Mouse (Mus musculus) kidney, adult 11 months (tissue): ENCODE results near the gene Nod1.
"Not testable (repeated sequence)": the region's sequence is repeated elsewhere in the genome, so short reads cannot be mapped to it uniquely, and the experiment has no call there.

Experiments used
- DNase-seq: peaks from one replicate; pipeline ENCODE4 v3.0.0; 2022

The Nod1 gene

GRCm38 (mm10) chr6:54979426-54979825 is 7.0 kb upstream of the Nod1 start:
- no peak for DNase-seq

- no peak for DNase-seq
Observed at GRCm38 (mm10) chr6:54975616-54976015, 3.2 kb upstream of the Nod1 start.

GRCm38 (mm10) chr6:54974501-54974900 is 2.1 kb upstream of the Nod1 start:
- no peak for DNase-seq

GRCm38 (mm10) chr6:54972929-54973211 is 458 bp upstream of the Nod1 start:
- DNase-seq = peak; percentile 35

- DNase-seq = peak; percentile 65
Observed at GRCm38 (mm10) chr6:54971731-54972110, 691 bp downstream of the Nod1 start.

GRCm38 (mm10) chr6:54970506-54970905 is 1.9 kb downstream of the Nod1 start:
- DNase-seq = no peak

GRCm38 (mm10) chr6:54969801-54970200 is 2.6 kb downstream of the Nod1 start:
- DNase-seq = no peak

- no peak for DNase-seq
Observed at GRCm38 (mm10) chr6:54967591-54967990, 4.8 kb downstream of the Nod1 start.

- no peak for DNase-seq
Observed at GRCm38 (mm10) chr6:54965234-54965633, 7.2 kb downstream of the Nod1 start.

GRCm38 (mm10) chr6:54964755-54965154 is 7.7 kb downstream of the Nod1 start:
- DNase-seq = no peak

GRCm38 (mm10) chr6:54963599-54963998 is 8.8 kb downstream of the Nod1 start:
- DNase-seq = no peak

GRCm38 (mm10) chr6:54957655-54958054 is 14.8 kb downstream of the Nod1 start:
- DNase-seq = no peak

- DNase-seq = no peak
Observed at GRCm38 (mm10) chr6:54956425-54956824, 16.0 kb downstream of the Nod1 start.

- no peak for DNase-seq
Observed at GRCm38 (mm10) chr6:54955949-54956348, 16.5 kb downstream of the Nod1 start.

- no peak for DNase-seq
Observed at GRCm38 (mm10) chr6:54954659-54955414, 17.6 kb downstream of the Nod1 start.

GRCm38 (mm10) chr6:54953399-54953798 is 19.0 kb downstream of the Nod1 start:
- DNase-seq = not testable (repeated sequence)

GRCm38 (mm10) chr6:54952542-54952941 is 19.9 kb downstream of the Nod1 start:
- no peak for DNase-seq

GRCm38 (mm10) chr6:54948682-54949081 is 23.7 kb downstream of the Nod1 start:
- DNase-seq = no peak

- DNase-seq = no peak
Observed at GRCm38 (mm10) chr6:54946241-54946953, 26.0 kb downstream of the Nod1 start.

GRCm38 (mm10) chr6:54944551-54944950 is 27.9 kb downstream of the Nod1 start:
- no peak for DNase-seq

GRCm38 (mm10) chr6:54943753-54944152 is 28.7 kb downstream of the Nod1 start:
- no peak for DNase-seq

GRCm38 (mm10) chr6:54943292-54943691 is 29.1 kb downstream of the Nod1 start:
- no peak for DNase-seq

- DNase-seq = no peak
Observed at GRCm38 (mm10) chr6:54941149-54941548, 31.3 kb downstream of the Nod1 start.

GRCm38 (mm10) chr6:54940126-54940525 is 32.3 kb downstream of the Nod1 start:
- DNase-seq = no peak

GRCm38 (mm10) chr6:54939631-54940030 is 32.8 kb downstream of the Nod1 start:
- DNase-seq = peak; percentile 61
